ENCODE assay signal across 8 mouse cellular contexts in the genomic region with DNA sequence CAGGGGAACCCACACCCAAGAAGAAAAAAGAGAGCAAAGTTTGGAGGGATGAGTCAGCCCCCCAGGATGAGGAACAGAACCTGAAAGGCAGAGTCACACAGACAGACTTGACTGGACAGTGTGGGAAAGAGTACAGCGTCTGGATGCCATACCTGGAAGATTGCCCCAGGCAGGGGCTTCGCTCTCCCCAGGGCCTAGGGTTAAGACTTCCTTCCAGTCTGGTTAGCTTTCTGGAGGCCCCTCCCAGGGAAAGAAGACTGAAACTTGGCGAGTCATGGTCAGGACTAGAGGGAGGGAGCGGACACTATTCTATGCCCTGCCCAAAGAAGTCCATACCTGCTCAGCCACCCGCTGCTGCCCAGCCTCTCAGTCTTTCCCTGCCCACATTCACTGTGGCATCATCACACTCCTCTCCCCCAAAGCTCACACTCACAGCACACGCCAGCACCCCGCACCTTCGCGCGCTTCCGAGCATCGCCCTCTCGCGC. TPM values are rescaled to one million over a fixed set of nuclear protein-coding genes. Genes with fewer than 3 reads are reported as not detected.
DNase-seq lines count a peak whose midpoint lies in the region; ATAC-seq and TF ChIP-seq lines count a peak whose summit lies in the region.

No protein-coding gene starts in this region.

- H3K9ac ChIP-seq in neural tube, embryonic 14.5 days (replicated peaks; ENCODE audit: low read depth, low read length): peak overlapping the region; percentile 92

- H3K36me3 ChIP-seq in forebrain, embryonic 10.5 days (replicated peaks): no peaks in the 10 kb centered on the region
- no peaks in the 10 kb centered on the region for H3K36me3 ChIP-seq in limb, embryonic 10.5 days
- H3K36me3 ChIP-seq in neural tube, embryonic 14.5 days (ENCODE audit: control insufficient read depth, insufficient read depth, low read length): no peaks in the 10 kb centered on the region

- DNase-seq in layer of hippocampus, adult 2 months (ENCODE audit: low spot score in 2 of 2): no peak
- DNase-seq in layer of hippocampus, adult 18-20 months (ENCODE audit: low spot score in 2 of 2): no peak
- no peak for DNase-seq in forebrain, embryonic 10.5 days (ENCODE audit: extremely low spot score, low spot score)
- no peak for DNase-seq in limb, embryonic 10.5 days (ENCODE audit: low spot score)
- DNase-seq in embryo, embryonic 10.5 days (ENCODE audit: low spot score): no peak
- DNase-seq in thymus, postnatal 25 days: no peak

- peaks cover 3% of the 10 kb centered on the region; the same call in 1 of the 2 replicates for H3K9me3 ChIP-seq in forebrain, embryonic 10.5 days
- H3K9me3 ChIP-seq in limb, embryonic 10.5 days (replicated peaks): no peaks in the 10 kb centered on the region
- no peaks in the 10 kb centered on the region for H3K9me3 ChIP-seq in neural tube, embryonic 14.5 days (ENCODE audit: control insufficient read depth, low read length)

- peak overlapping the region; percentile 71 for H3K4me2 ChIP-seq in neural tube, embryonic 14.5 days (ENCODE audit: low read depth, low read length)

- no peak for TF ChIP-seq CTCF in layer of hippocampus, adult 2 months (conservative IDR thresholded peaks at IDR 0.05)

- ATAC-seq in neural tube, embryonic 14.5 days (ENCODE audit: low read depth): peak; percentile 61
- ATAC-seq in monocyte, adult 5-6 weeks (replicated peaks; ENCODE audit: insufficient number of reproducible peaks, low FRiP score, low TSS enrichment, poor library complexity, severe bottlenecking): no peak

- peak overlapping the region; percentile 87 for H3K27ac ChIP-seq in layer of hippocampus, adult 2 months
- peak overlapping the region; percentile 92 for H3K27ac ChIP-seq in forebrain, embryonic 10.5 days
- peak overlapping the region; percentile 82 for H3K27ac ChIP-seq in limb, embryonic 10.5 days
- H3K27ac ChIP-seq in neural tube, embryonic 14.5 days (ENCODE audit: low read depth, low read length): no peak overlapping the region; the same call in 1 of the 2 replicates

- 11% methylated on average over 14 of the region's 14 CpGs for WGBS in forebrain, embryonic 10.5 days
- 13% methylated on average over 14 of the region's 14 CpGs for WGBS in limb, embryonic 10.5 days
- 10% methylated on average over 14 of the region's 14 CpGs for WGBS in neural tube, embryonic 14.5 days

- peaks cover 50% of the 10 kb centered on the region for H3K4me1 ChIP-seq in forebrain, embryonic 10.5 days
- H3K4me1 ChIP-seq in limb, embryonic 10.5 days: peaks cover 19% of the 10 kb centered on the region
- peaks cover 37% of the 10 kb centered on the region for H3K4me1 ChIP-seq in neural tube, embryonic 14.5 days (ENCODE audit: control insufficient read depth, insufficient read depth, low read length)

- peaks cover 80% of the 10 kb centered on the region for H3K27me3 ChIP-seq in forebrain, embryonic 10.5 days (ENCODE audit: poor library complexity, severe bottlenecking)
- H3K27me3 ChIP-seq in limb, embryonic 10.5 days (ENCODE audit: low read depth, poor library complexity, severe bottlenecking): peaks cover 74% of the 10 kb centered on the region
- no peaks in the 10 kb centered on the region; the same call in 1 of the 2 replicates for H3K27me3 ChIP-seq in neural tube, embryonic 14.5 days (ENCODE audit: control insufficient read depth, insufficient read depth, low read length)

- H3K4me3 ChIP-seq in layer of hippocampus, adult 2 months: peak overlapping the region; percentile 83
- H3K4me3 ChIP-seq in forebrain, embryonic 10.5 days: peak overlapping the region; percentile 81
- H3K4me3 ChIP-seq in limb, embryonic 10.5 days: peak overlapping the region; percentile 84
- H3K4me3 ChIP-seq in neural tube, embryonic 14.5 days (ENCODE audit: low read depth, low read length): peak overlapping the region; percentile 68

RNA-seq across cellular contexts. Expression of a gene that starts 0.8 kb away (rescaled TPM):
- total RNA-seq in layer of hippocampus, adult 2 months (2021): 100 to 1,000 TPM; 128 to 132 TPM
- 100 to 1,000 TPM; 136 to 141 TPM for total RNA-seq in layer of hippocampus, adult 18-20 months (2021)
- polyA plus RNA-seq in forebrain, embryonic 10.5 days (2016; fragmentation: Nextera tagmentation; extraction: Ambion mirVana): 9.3 and 10.0 TPM in 2 replicates
- 2.9 and 4.5 TPM in 2 replicates for polyA plus RNA-seq in limb, embryonic 10.5 days (2016; fragmentation: Nextera tagmentation; extraction: Ambion mirVana)
- 15.9 and 22.6 TPM in 2 replicates for polyA plus RNA-seq in neural tube, embryonic 14.5 days (2014; fragmentation: Nextera tagmentation; extraction: Ambion mirVana)
- total RNA-seq in monocyte, adult 5-6 weeks (2017): not detected in 3 replicates

RNA-seq across cellular contexts. Expression of a gene that starts 18.7 kb away (rescaled TPM):
- total RNA-seq in layer of hippocampus, adult 2 months (2021): under 1 TPM; 0.23 to 0.32 TPM
- under 1 TPM; 0.54 to 0.91 TPM for total RNA-seq in layer of hippocampus, adult 18-20 months (2021)
- polyA plus RNA-seq in forebrain, embryonic 10.5 days (2016; fragmentation: Nextera tagmentation; extraction: Ambion mirVana): 1.1 and 1.3 TPM in 2 replicates
- polyA plus RNA-seq in limb, embryonic 10.5 days (2016; fragmentation: Nextera tagmentation; extraction: Ambion mirVana): 2.2 and 2.5 TPM in 2 replicates
- 0.81 and 1.6 TPM in 2 replicates for polyA plus RNA-seq in neural tube, embryonic 14.5 days (2014; fragmentation: Nextera tagmentation; extraction: Ambion mirVana)
- 286 to 300 TPM (median 297 TPM) in 3 replicates for total RNA-seq in monocyte, adult 5-6 weeks (2017)

RNA-seq across cellular contexts. Expression of a gene that starts 25.8 kb away (rescaled TPM):
- 10 to 100 TPM; 32.6 to 41.6 TPM for total RNA-seq in layer of hippocampus, adult 2 months (2021)
- 10 to 100 TPM; 40.0 to 45.4 TPM for total RNA-seq in layer of hippocampus, adult 18-20 months (2021)
- 111 and 113 TPM in 2 replicates for polyA plus RNA-seq in forebrain, embryonic 10.5 days (2016; fragmentation: Nextera tagmentation; extraction: Ambion mirVana)
- 107 and 130 TPM in 2 replicates for polyA plus RNA-seq in limb, embryonic 10.5 days (2016; fragmentation: Nextera tagmentation; extraction: Ambion mirVana)
- polyA plus RNA-seq in neural tube, embryonic 14.5 days (2014; fragmentation: Nextera tagmentation; extraction: Ambion mirVana): 165 and 211 TPM in 2 replicates
- 0.95 TPM in 1 of 3 replicates, not detected in the others for total RNA-seq in monocyte, adult 5-6 weeks (2017)

RNA-seq across cellular contexts. Expression of a gene that starts 28.9 kb away (rescaled TPM):
- total RNA-seq in layer of hippocampus, adult 2 months (2021): not detected
- not detected for total RNA-seq in layer of hippocampus, adult 18-20 months (2021)
- not detected in 2 replicates for polyA plus RNA-seq in forebrain, embryonic 10.5 days (2016; fragmentation: Nextera tagmentation; extraction: Ambion mirVana)
- not detected in 2 replicates for polyA plus RNA-seq in limb, embryonic 10.5 days (2016; fragmentation: Nextera tagmentation; extraction: Ambion mirVana)
- not detected in 2 replicates for polyA plus RNA-seq in neural tube, embryonic 14.5 days (2014; fragmentation: Nextera tagmentation; extraction: Ambion mirVana)
- total RNA-seq in monocyte, adult 5-6 weeks (2017): 1.7 TPM in 1 of 3 replicates, not detected in the others

RNA-seq across cellular contexts. Expression of a gene that starts 31.2 kb away (rescaled TPM):
- total RNA-seq in layer of hippocampus, adult 2 months (2021): not detected
- total RNA-seq in layer of hippocampus, adult 18-20 months (2021): not detected
- polyA plus RNA-seq in forebrain, embryonic 10.5 days (2016; fragmentation: Nextera tagmentation; extraction: Ambion mirVana): 0.82 and 1.3 TPM in 2 replicates
- polyA plus RNA-seq in limb, embryonic 10.5 days (2016; fragmentation: Nextera tagmentation; extraction: Ambion mirVana): 1.0 and 1.4 TPM in 2 replicates
- polyA plus RNA-seq in neural tube, embryonic 14.5 days (2014; fragmentation: Nextera tagmentation; extraction: Ambion mirVana): 1.6 and 2.2 TPM in 2 replicates
- 1.1 TPM in 1 of 3 replicates, not detected in the others for total RNA-seq in monocyte, adult 5-6 weeks (2017)

Comparison
In these comparisons a context has a peak if more than half of its experiments do, and no peak if none do; other contexts are left out.
1. RNA of a gene that starts 0.8 kb away (total RNA-seq): 136 to 141 TPM in layer of hippocampus, adult 18-20 months and 128 to 132 TPM in layer of hippocampus, adult 2 months; not detected in monocyte, adult 5-6 weeks; every median in the first group is over 100 times any median in the second.
2. RNA of a gene that starts 18.7 kb away (total RNA-seq): 286 to 300 TPM in monocyte, adult 5-6 weeks; 0.54 to 0.91 TPM in layer of hippocampus, adult 18-20 months and 0.23 to 0.32 TPM in layer of hippocampus, adult 2 months; every median in the first group is over 100 times any median in the second.
3. RNA of a gene that starts 25.8 kb away (total RNA-seq): 40.0 to 45.4 TPM in layer of hippocampus, adult 18-20 months and 32.6 to 41.6 TPM in layer of hippocampus, adult 2 months; 0.95 TPM in monocyte, adult 5-6 weeks; every median in the first group is over 10 times any median in the second.
4. Peak in every context shown above with its lines, with median percentiles within 50 percentile points of each other: H3K4me3 ChIP-seq.